Mouse (Mus musculus) cortical plate, adult 2 months (tissue): ENCODE results near the gene Kif13a.

Experiments used
- CTCF ChIP-seq: fragments of 200-500 bp; IDR thresholded peaks from 2 replicates; pipeline ENCODE4 v1.5.1; 2011; ENCODE audit warnings: mild to moderate bottlenecking, control low read depth, low read length; ENCODE audit not compliant: insufficient read depth; ENCODE audit errors: extremely low read depth
- POLR2A ChIP-seq: fragments of 200-500 bp; IDR thresholded peaks from 2 replicates; pipeline ENCODE4 v1.6.1; 2011; ENCODE audit warnings: mild to moderate bottlenecking, low read length, control low read depth; ENCODE audit not compliant: insufficient read depth; ENCODE audit errors: extremely low read depth

GRCm38 (mm10) chr13:46932846-46933245 lies 3.2 kb upstream of the Kif13a start:
- TF ChIP-seq CTCF (no peak), POLR2A (no peak)
